Mouse (Mus musculus): ENCODE measurements around the gene Pitpnc1. TPM values are rescaled to one million over a fixed set of nuclear protein-coding genes. Genes with fewer than 3 reads are reported as not detected.

The Pitpnc1 gene
- polyA plus RNA-seq, 1 experiment from 2014 or later: 16.2 TPM

DNA sequence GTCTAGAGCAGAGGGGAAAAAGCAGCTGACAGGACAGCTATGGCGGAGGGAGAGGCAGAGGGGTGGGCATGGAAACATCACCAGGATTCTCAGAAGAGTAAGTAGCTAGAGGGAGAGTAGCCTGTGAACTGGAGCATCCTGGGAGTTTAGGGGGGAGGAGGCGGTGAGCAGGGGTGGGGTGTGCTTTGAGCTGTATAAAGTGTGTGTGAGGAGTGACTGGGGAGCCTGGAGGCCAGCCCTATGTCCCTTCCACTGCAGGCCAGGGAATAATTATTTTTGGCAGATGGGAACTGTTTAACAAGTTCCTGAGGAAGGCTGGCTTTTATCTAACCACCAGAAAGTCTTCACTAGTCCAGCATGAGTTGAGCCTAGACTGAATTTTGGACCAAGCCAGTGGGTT is 275.2 kb downstream of the Pitpnc1 start:
- ATAC-seq (ENCODE audit: insufficient read depth) (no peak), DNase-seq (no peak)
- no peaks in the 10 kb centered on the region for H3K27me3 ChIP-seq (ENCODE audit: insufficient read depth, low read length)

GRCm38 (mm10) chr11:107190376-107190775 is 280.1 kb downstream of the Pitpnc1 start:
- H3K27ac ChIP-seq (ENCODE audit: low read depth): no peak overlapping the region
- H3K4me1 ChIP-seq (ENCODE audit: insufficient read depth): peaks cover 4% of the 10 kb centered on the region; the same call in 1 of the 2 replicates
- ATAC-seq (ENCODE audit: insufficient read depth) (no peak), DNase-seq (no peak)
- H3K36me3 ChIP-seq (ENCODE audit: insufficient read depth): peaks cover 8% of the 10 kb centered on the region
- 75% methylated on average over 2 of the region's 2 CpGs for WGBS
- TF ChIP-seq CTCF (IDR thresholded peaks at IDR 0.05; ENCODE audit: low read depth): no peak
- H3K9ac ChIP-seq: no peak overlapping the region
- H3K9me3 ChIP-seq (ENCODE audit: low read depth, low read length): no peaks in the 10 kb centered on the region
- H3K27me3 ChIP-seq (ENCODE audit: insufficient read depth, low read length): no peaks in the 10 kb centered on the region
- no peak overlapping the region for H3K4me3 ChIP-seq (ENCODE audit: low read depth, low read length)
- H3K4me2 ChIP-seq: no peak overlapping the region

More for the DNA sequence above, 275.2 kb downstream of the Pitpnc1 start:
- no peak overlapping the region for H3K9ac ChIP-seq
- H3K4me2 ChIP-seq: no peak overlapping the region
- H3K4me3 ChIP-seq (ENCODE audit: low read depth, low read length): no peak overlapping the region
- H3K36me3 ChIP-seq (ENCODE audit: insufficient read depth): no peaks in the 10 kb centered on the region
- H3K4me1 ChIP-seq (ENCODE audit: insufficient read depth): no peaks in the 10 kb centered on the region
- H3K9me3 ChIP-seq (ENCODE audit: low read depth, low read length): no peaks in the 10 kb centered on the region
- no peak overlapping the region for H3K27ac ChIP-seq (ENCODE audit: low read depth)
- 63% methylated on average over 2 of the region's 2 CpGs for WGBS
- TF ChIP-seq CTCF (IDR thresholded peaks at IDR 0.05; ENCODE audit: low read depth): no peak

- Histone ChIP-seq H3K4me3 (ENCODE audit: low read depth, low read length) (peak within 1 kb of the TSS; percentile 90), H3K27ac (ENCODE audit: low read depth) (peak within 1 kb of the TSS; percentile 66; the same call in 1 of the 2 replicates), H3K4me1 (ENCODE audit: insufficient read depth) (peaks cover 4% of the 10 kb centered on the region; the same call in 1 of the 2 replicates), H3K9me3 (ENCODE audit: low read depth, low read length) (no peaks in the 10 kb centered on the region), H3K36me3 (ENCODE audit: insufficient read depth) (peaks cover 24% of the 10 kb centered on the region), H3K4me2 (peak within 1 kb of the TSS; percentile 90), H3K9ac (peak within 1 kb of the TSS; percentile 91), H3K27me3 (ENCODE audit: insufficient read depth, low read length) (no peaks in the 10 kb centered on the region)
- peak; percentile 98 for TF ChIP-seq CTCF (IDR thresholded peaks at IDR 0.05; ENCODE audit: low read depth)
- peak; percentile 94 for ATAC-seq (ENCODE audit: insufficient read depth)
- under 1% methylated on average over 62 of the region's 62 CpGs for WGBS
- peak; percentile 100 for DNase-seq
Observed at GRCm38 (mm10) chr11:107188565-107189552, 281.6 kb downstream of the Pitpnc1 start, which contains the start of gene Nol11. Gene Nol11 (minus strand): TSS chr11:107189381.

DNA sequence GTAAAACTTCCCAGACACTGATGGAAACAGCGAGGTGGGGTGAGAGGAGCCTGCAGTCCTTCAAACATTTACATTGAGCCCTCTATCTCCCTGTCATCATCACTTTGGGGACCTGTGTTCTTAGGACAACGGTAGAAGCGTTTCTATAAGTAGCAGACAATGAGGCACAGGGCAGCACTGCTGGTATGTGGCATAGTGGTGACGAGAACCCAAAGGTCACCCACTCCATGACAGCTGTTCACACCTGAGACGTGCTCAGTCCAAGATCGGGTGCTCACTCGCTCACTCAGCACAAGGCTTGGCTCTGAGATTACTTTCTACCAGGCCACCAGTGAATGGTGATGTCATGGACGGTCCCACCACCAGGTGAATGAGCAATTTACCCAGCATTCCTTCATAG is 286.7 kb downstream of the Pitpnc1 start:
- Histone ChIP-seq H3K4me1 (ENCODE audit: insufficient read depth) (peaks cover 4% of the 10 kb centered on the region; the same call in 1 of the 2 replicates), H3K4me2 (no peak overlapping the region), H3K27ac (ENCODE audit: low read depth) (no peak overlapping the region), H3K36me3 (ENCODE audit: insufficient read depth) (peaks cover 71% of the 10 kb centered on the region), H3K9me3 (ENCODE audit: low read depth, low read length) (no peaks in the 10 kb centered on the region), H3K9ac (no peak overlapping the region), H3K4me3 (ENCODE audit: low read depth, low read length) (no peak overlapping the region), H3K27me3 (ENCODE audit: insufficient read depth, low read length) (no peaks in the 10 kb centered on the region)
- WGBS: 86% methylated on average over 8 of the region's 8 CpGs
- no peak for TF ChIP-seq CTCF (IDR thresholded peaks at IDR 0.05; ENCODE audit: low read depth)
- ATAC-seq (ENCODE audit: insufficient read depth) (no peak), DNase-seq (no peak)

GRCm38 (mm10) chr11:107161215-107161614 is 309.3 kb downstream of the Pitpnc1 start:
- Histone ChIP-seq H3K4me3 (ENCODE audit: low read depth, low read length) (no peak overlapping the region), H3K27ac (ENCODE audit: low read depth) (no peak overlapping the region), H3K9me3 (ENCODE audit: low read depth, low read length) (no peaks in the 10 kb centered on the region), H3K27me3 (ENCODE audit: insufficient read depth, low read length) (no peaks in the 10 kb centered on the region), H3K36me3 (ENCODE audit: insufficient read depth) (peaks cover 7% of the 10 kb centered on the region), H3K4me2 (no peak overlapping the region), H3K4me1 (ENCODE audit: insufficient read depth) (no peaks in the 10 kb centered on the region), H3K9ac (no peak overlapping the region)
- ATAC-seq (ENCODE audit: insufficient read depth): no peak
- TF ChIP-seq CTCF (IDR thresholded peaks at IDR 0.05; ENCODE audit: low read depth): no peak
- 67% methylated on average over 4 of the region's 4 CpGs for WGBS
- DNase-seq: no peak

GRCm38 (mm10) chr11:107159034-107159433 is 311.5 kb downstream of the Pitpnc1 start:
- Histone ChIP-seq H3K4me1 (ENCODE audit: insufficient read depth) (no peaks in the 10 kb centered on the region), H3K4me2 (no peak overlapping the region), H3K9me3 (ENCODE audit: low read depth, low read length) (no peaks in the 10 kb centered on the region), H3K9ac (no peak overlapping the region), H3K36me3 (ENCODE audit: insufficient read depth) (no peaks in the 10 kb centered on the region), H3K4me3 (ENCODE audit: low read depth, low read length) (no peak overlapping the region), H3K27me3 (ENCODE audit: insufficient read depth, low read length) (no peaks in the 10 kb centered on the region), H3K27ac (ENCODE audit: low read depth) (no peak overlapping the region)
- TF ChIP-seq CTCF (IDR thresholded peaks at IDR 0.05; ENCODE audit: low read depth): peak; percentile 55
- ATAC-seq (ENCODE audit: insufficient read depth): no peak
- peak; percentile 34 for DNase-seq
- WGBS: 53% methylated on average over 1 of the region's 1 CpGs

Other genes starting within 250 kb of the Pitpnc1 start
- 188 and 192 TPM in 2 replicates for gene Psmd12, start 8.8 kb upstream of the Pitpnc1 start, polyA plus RNA-seq (2014; fragmentation: Nextera tagmentation; extraction: Ambion mirVana)
- 25.7 and 27.4 TPM in 2 replicates for gene Helz, start 77.2 kb upstream of the Pitpnc1 start, polyA plus RNA-seq (2014; fragmentation: Nextera tagmentation; extraction: Ambion mirVana)
- gene Cacng1, start 245.8 kb upstream of the Pitpnc1 start, polyA plus RNA-seq (2014; fragmentation: Nextera tagmentation; extraction: Ambion mirVana): 0.15 and 0.20 TPM in 2 replicates

Measured in lung, embryonic 14.5 days (tissue).